Mouse (Mus musculus): Measurements from ENCODE around the gene Slc5a6. TPM values are rescaled to one million over a fixed set of nuclear protein-coding genes. Genes with fewer than 3 reads are reported as not detected.

Gene Slc5a6
- polyA plus RNA-seq, 1 experiment from 2014 or later, result 10.6 TPM

Other genes starting within 250 kb of the Slc5a6 start
- 22.9 and 38.2 TPM in 2 replicates for gene Mapre3, start 234.3 kb downstream of the Slc5a6 start, polyA plus RNA-seq (2016; fragmentation: Nextera tagmentation; extraction: Ambion mirVana)
- 63.3 and 63.6 TPM in 2 replicates for gene Tmem214, start 180.9 kb downstream of the Slc5a6 start, polyA plus RNA-seq (2016; fragmentation: Nextera tagmentation; extraction: Ambion mirVana)
- gene Agbl5, start 160.2 kb downstream of the Slc5a6 start, polyA plus RNA-seq (2016; fragmentation: Nextera tagmentation; extraction: Ambion mirVana), result 17.4 and 20.1 TPM in 2 replicates
- 380 and 415 TPM in 2 replicates for gene Ost4, start 141.1 kb downstream of the Slc5a6 start, polyA plus RNA-seq (2016; fragmentation: Nextera tagmentation; extraction: Ambion mirVana)
- gene Emilin1, start 135.5 kb downstream of the Slc5a6 start, polyA plus RNA-seq (2016; fragmentation: Nextera tagmentation; extraction: Ambion mirVana), result 61.8 and 67.4 TPM in 2 replicates
- gene Khk, start 127.5 kb downstream of the Slc5a6 start, polyA plus RNA-seq (2016; fragmentation: Nextera tagmentation; extraction: Ambion mirVana), result 7.5 and 9.7 TPM in 2 replicates
- gene Cgref1, start 103.3 kb downstream of the Slc5a6 start, polyA plus RNA-seq (2016; fragmentation: Nextera tagmentation; extraction: Ambion mirVana), result 4.9 and 5.8 TPM in 2 replicates
- gene Preb, start 88.6 kb downstream of the Slc5a6 start, polyA plus RNA-seq (2016; fragmentation: Nextera tagmentation; extraction: Ambion mirVana), result 138 and 149 TPM in 2 replicates
- gene Tcf23, start 80.3 kb downstream of the Slc5a6 start, polyA plus RNA-seq (2016; fragmentation: Nextera tagmentation; extraction: Ambion mirVana), result 0.02 TPM in 1 of 2 replicates, not detected in the other
- gene Atraid, start 612 bp downstream of the Slc5a6 start, polyA plus RNA-seq (2016; fragmentation: Nextera tagmentation; extraction: Ambion mirVana), result 80.5 and 99.6 TPM in 2 replicates
- gene Cad, start 5.9 kb upstream of the Slc5a6 start, polyA plus RNA-seq (2016; fragmentation: Nextera tagmentation; extraction: Ambion mirVana), result 52.4 and 53.3 TPM in 2 replicates
- not detected in 2 replicates for gene Dnajc5g, start 57.4 kb upstream of the Slc5a6 start, polyA plus RNA-seq (2016; fragmentation: Nextera tagmentation; extraction: Ambion mirVana)
- 1.5 and 7.1 TPM in 2 replicates for gene Slc30a3, start 59.3 kb upstream of the Slc5a6 start, polyA plus RNA-seq (2016; fragmentation: Nextera tagmentation; extraction: Ambion mirVana)
- not detected in 2 replicates for gene Trim54, start 67.8 kb upstream of the Slc5a6 start, polyA plus RNA-seq (2016; fragmentation: Nextera tagmentation; extraction: Ambion mirVana)
- gene Ucn, start 89.9 kb upstream of the Slc5a6 start, polyA plus RNA-seq (2016; fragmentation: Nextera tagmentation; extraction: Ambion mirVana), result not detected in 2 replicates
- gene Mpv17, start 105.3 kb upstream of the Slc5a6 start, polyA plus RNA-seq (2016; fragmentation: Nextera tagmentation; extraction: Ambion mirVana), result 58.7 and 64.5 TPM in 2 replicates
- gene Gm29609, start 131.0 kb upstream of the Slc5a6 start, polyA plus RNA-seq (2016; fragmentation: Nextera tagmentation; extraction: Ambion mirVana), result 1.7 and 2.1 TPM in 2 replicates
- gene Gtf3c2, start 131.2 kb upstream of the Slc5a6 start, polyA plus RNA-seq (2016; fragmentation: Nextera tagmentation; extraction: Ambion mirVana), result 120 and 124 TPM in 2 replicates
- 139 and 153 TPM in 2 replicates for gene Snx17, start 144.3 kb upstream of the Slc5a6 start, polyA plus RNA-seq (2016; fragmentation: Nextera tagmentation; extraction: Ambion mirVana)
- gene Eif2b4, start 144.5 kb upstream of the Slc5a6 start, polyA plus RNA-seq (2016; fragmentation: Nextera tagmentation; extraction: Ambion mirVana), result 86.3 and 87.7 TPM in 2 replicates
- 11.5 and 13.8 TPM in 2 replicates for gene Zfp513, start 153.4 kb upstream of the Slc5a6 start, polyA plus RNA-seq (2016; fragmentation: Nextera tagmentation; extraction: Ambion mirVana)
- gene Ppm1g, start 171.8 kb upstream of the Slc5a6 start, polyA plus RNA-seq (2016; fragmentation: Nextera tagmentation; extraction: Ambion mirVana), result 195 and 214 TPM in 2 replicates
- gene Nrbp1, start 191.9 kb upstream of the Slc5a6 start, polyA plus RNA-seq (2016; fragmentation: Nextera tagmentation; extraction: Ambion mirVana), result 160 and 171 TPM in 2 replicates
- 0.23 and 0.36 TPM in 2 replicates for gene Gm9970, start 192.3 kb upstream of the Slc5a6 start, polyA plus RNA-seq (2016; fragmentation: Nextera tagmentation; extraction: Ambion mirVana)
- gene Krtcap3, start 202.8 kb upstream of the Slc5a6 start, polyA plus RNA-seq (2016; fragmentation: Nextera tagmentation; extraction: Ambion mirVana), result 2.9 and 3.0 TPM in 2 replicates
- gene Ift172, start 242.2 kb upstream of the Slc5a6 start, polyA plus RNA-seq (2016; fragmentation: Nextera tagmentation; extraction: Ambion mirVana), result 33.8 and 40.6 TPM in 2 replicates
- gene Fndc4, start 247.2 kb upstream of the Slc5a6 start, polyA plus RNA-seq (2016; fragmentation: Nextera tagmentation; extraction: Ambion mirVana), result 48.9 and 51.0 TPM in 2 replicates
- 0.24 TPM in 1 of 2 replicates, not detected in the other for gene Gckr, start 248.5 kb upstream of the Slc5a6 start, polyA plus RNA-seq (2016; fragmentation: Nextera tagmentation; extraction: Ambion mirVana)